Mouse (Mus musculus) sigmoid colon, adult 10 weeks (tissue): ENCODE measurements around the gene Rad23b. TPM values are rescaled to one million over a fixed set of nuclear protein-coding genes. Genes with fewer than 3 reads are reported as not detected.

Experiments
- polyA plus RNA-seq: library from polyadenylated mRNA; stranded (reverse); fragments of 350-450 nt; fragmentation: Illumina TruSeq; extraction: RNeasy Lipid Tissue Mini Kit (QIAGEN cat#74804); gene quantifications from one replicate; pipeline ENCODE4 v1.2.3, GENCODE M21; 2014; ENCODE audit warnings: low read depth, low replicate concordance

Rad23b gene
- 160 TPM for polyA plus RNA-seq

GRCm38 (mm10) chr4:55349452-55350218 lies at the start of gene Rad23b:
Gene Rad23b, plus strand, starts transcription at chr4:55350043.

Other genes with a start within 250 kb of the Rad23b start
- gene Klf4, start 182.4 kb downstream of the Rad23b start, polyA plus RNA-seq = 661 TPM